Mouse (Mus musculus) right cerebral cortex, postnatal 10 days (tissue): ENCODE measurements around the gene Tmem42.

Experiments
- DNase-seq, 2 experiments: peaks; one replicate each; pipeline ENCODE4 v3.0.0; 2021; ENCODE audit warnings: low spot score in 2 of 2

The Tmem42 gene

GRCm38 (mm10) chr9:123020995-123021631 lies at the start of gene Tmem42:
Gene Tmem42, plus strand, starts transcription at chr9:123021326.
- DNase-seq: peak; percentile 88 to 92

- no peak for DNase-seq
These were observed 22.5 kb upstream of the Tmem42 start for GRCm38 (mm10) chr9:122998406-122999192.

GRCm38 (mm10) chr9:122999193-122999586 lies 21.9 kb upstream of the Tmem42 start:
- no peak for DNase-seq

- DNase-seq: no peak
These were observed 16.4 kb upstream of the Tmem42 start for GRCm38 (mm10) chr9:123004718-123005117.

- DNase-seq: no peak
These were observed 15.1 kb upstream of the Tmem42 start for GRCm38 (mm10) chr9:123006071-123006470.

GRCm38 (mm10) chr9:123021636-123022379 lies 682 bp downstream of the Tmem42 start:
- DNase-seq: peak in 1 of 2 experiments; percentile 47

GRCm38 (mm10) chr9:123024201-123024600 lies 3.1 kb downstream of the Tmem42 start:
- no peak for DNase-seq

GRCm38 (mm10) chr9:123031496-123032246 lies 10.5 kb downstream of the Tmem42 start:
- no peak for DNase-seq

GRCm38 (mm10) chr9:123034426-123034825 lies 13.3 kb downstream of the Tmem42 start, which contains the start of gene Tgm4:
Gene Tgm4, plus strand, starts transcription at chr9:123034726.
- DNase-seq: no peak

- DNase-seq: no peak
These were observed 26.5 kb downstream of the Tmem42 start for GRCm38 (mm10) chr9:123047665-123048064.

GRCm38 (mm10) chr9:123058724-123059292 lies 37.7 kb downstream of the Tmem42 start:
- DNase-seq: no peak

GRCm38 (mm10) chr9:123060172-123060571 lies 39.0 kb downstream of the Tmem42 start:
- DNase-seq: no peak
